Mouse (Mus musculus): ENCODE measurements around the gene Dnmt3b. TPM values are rescaled to one million over a fixed set of nuclear protein-coding genes. Genes with fewer than 3 reads are reported as not detected.
"Not testable (repeated sequence)": the region's sequence is repeated elsewhere in the genome, so short reads cannot be mapped to it uniquely, and the experiment has no call there.

Gene Dnmt3b
- polyA plus RNA-seq, 1 experiment = 1.3 TPM

DNA sequence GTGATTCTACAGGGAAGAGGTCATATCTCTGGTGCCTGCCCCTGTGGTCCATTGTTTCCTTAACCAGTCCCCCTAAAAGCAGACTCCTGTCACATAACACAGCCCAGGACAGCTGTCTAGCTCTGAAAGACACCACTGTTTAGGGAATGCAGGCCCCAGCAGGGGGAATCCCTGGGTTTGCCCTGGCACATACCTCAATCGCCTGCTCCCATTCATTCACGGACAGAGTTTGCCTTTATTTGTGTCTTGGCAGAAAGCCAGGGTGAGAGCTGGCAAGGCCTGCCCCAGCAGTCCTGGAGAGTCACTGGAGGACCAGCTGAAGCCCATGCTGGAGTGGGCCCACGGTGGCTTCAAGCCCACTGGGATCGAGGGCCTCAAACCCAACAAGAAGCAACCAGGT is 64.0 kb downstream of the Dnmt3b start:
- Histone ChIP-seq H3K27me3 (replicated peaks; ENCODE audit: control insufficient read depth, insufficient read depth, low read length) (no peaks in the 10 kb centered on the region), H3K4me3 (ENCODE audit: insufficient read depth, low read depth, low read length) (no peak overlapping the region), H3K36me3 (ENCODE audit: control insufficient read depth, insufficient read depth, low read length) (no peaks in the 10 kb centered on the region), H3K4me1 (ENCODE audit: control insufficient read depth, insufficient read depth, low read length) (no peaks in the 10 kb centered on the region), H3K27ac (ENCODE audit: insufficient read depth, low read depth, low read length) (no peak overlapping the region)
- TF ChIP-seq POLR2A (IDR thresholded peaks at IDR 0.05; ENCODE audit: low read depth, low read length) = no peak
- TF ChIP-seq CTCF (conservative IDR thresholded peaks at IDR 0.05; ENCODE audit: insufficient read depth, insufficient read length, low read depth, low read length) = no peak
- WGBS = 38% methylated on average over 4 of the region's 4 CpGs
- DNase-seq = peak; percentile 14

- not testable (repeated sequence) for H3K4me1 ChIP-seq (ENCODE audit: control insufficient read depth, insufficient read depth, low read length); H3K27ac ChIP-seq (ENCODE audit: insufficient read depth, low read depth, low read length); H3K27me3 ChIP-seq (replicated peaks; ENCODE audit: control insufficient read depth, insufficient read depth, low read length); H3K4me3 ChIP-seq (ENCODE audit: insufficient read depth, low read depth, low read length); H3K36me3 ChIP-seq (ENCODE audit: control insufficient read depth, insufficient read depth, low read length); DNase-seq
- 76% methylated on average over 3 of the region's 3 CpGs for WGBS
Observed at GRCm38 (mm10) chr2:153717861-153718260, 68.6 kb downstream of the Dnmt3b start.

- TF ChIP-seq CTCF (conservative IDR thresholded peaks at IDR 0.05; ENCODE audit: insufficient read depth, insufficient read length, low read depth, low read length) = no peak
- no peaks in the 10 kb centered on the region for H3K27me3 ChIP-seq (replicated peaks; ENCODE audit: control insufficient read depth, insufficient read depth, low read length)
- H3K36me3 ChIP-seq (ENCODE audit: control insufficient read depth, insufficient read depth, low read length) = no peaks in the 10 kb centered on the region
- no peaks in the 10 kb centered on the region for H3K4me1 ChIP-seq (ENCODE audit: control insufficient read depth, insufficient read depth, low read length)
- WGBS = 89% methylated on average over 1 of the region's 1 CpGs
- DNase-seq = no peak
- no peak overlapping the region for H3K27ac ChIP-seq (ENCODE audit: insufficient read depth, low read depth, low read length)
- H3K4me3 ChIP-seq (ENCODE audit: insufficient read depth, low read depth, low read length) = no peak overlapping the region
Observed at GRCm38 (mm10) chr2:153723098-153723497, 73.8 kb downstream of the Dnmt3b start.

DNA sequence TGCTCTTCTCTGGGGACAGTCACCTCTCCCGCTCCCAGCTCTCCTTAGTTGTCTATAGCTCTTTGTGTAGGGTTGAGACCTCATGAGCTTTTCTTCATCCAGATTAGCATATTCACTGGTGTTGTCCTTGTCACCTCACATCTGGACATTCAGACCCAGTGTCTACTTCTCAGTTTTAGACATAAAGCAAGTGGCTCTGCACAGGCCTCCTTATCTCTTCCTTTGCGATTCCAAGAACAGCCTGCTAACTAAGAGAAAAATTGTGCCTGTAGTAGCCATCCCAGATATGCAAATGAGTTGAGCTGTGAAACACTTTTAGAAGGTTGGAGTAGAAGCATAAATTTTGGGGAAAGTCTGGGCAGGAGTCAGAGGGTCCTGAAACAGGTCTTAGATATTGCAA is 75.2 kb downstream of the Dnmt3b start:
- no peak for DNase-seq
- no peaks in the 10 kb centered on the region for H3K4me1 ChIP-seq (ENCODE audit: control insufficient read depth, insufficient read depth, low read length)
- H3K27me3 ChIP-seq (replicated peaks; ENCODE audit: control insufficient read depth, insufficient read depth, low read length) = no peaks in the 10 kb centered on the region
- no peak overlapping the region for H3K27ac ChIP-seq (ENCODE audit: insufficient read depth, low read depth, low read length)
- TF ChIP-seq POLR2A (IDR thresholded peaks at IDR 0.05; ENCODE audit: low read depth, low read length) = no peak
- no peak for TF ChIP-seq CTCF (conservative IDR thresholded peaks at IDR 0.05; ENCODE audit: insufficient read depth, insufficient read length, low read depth, low read length)
- no peaks in the 10 kb centered on the region for H3K36me3 ChIP-seq (ENCODE audit: control insufficient read depth, insufficient read depth, low read length)
- WGBS = 95% methylated on average over 2 of the region's 2 CpGs
- no peak overlapping the region for H3K4me3 ChIP-seq (ENCODE audit: insufficient read depth, low read depth, low read length)

DNA sequence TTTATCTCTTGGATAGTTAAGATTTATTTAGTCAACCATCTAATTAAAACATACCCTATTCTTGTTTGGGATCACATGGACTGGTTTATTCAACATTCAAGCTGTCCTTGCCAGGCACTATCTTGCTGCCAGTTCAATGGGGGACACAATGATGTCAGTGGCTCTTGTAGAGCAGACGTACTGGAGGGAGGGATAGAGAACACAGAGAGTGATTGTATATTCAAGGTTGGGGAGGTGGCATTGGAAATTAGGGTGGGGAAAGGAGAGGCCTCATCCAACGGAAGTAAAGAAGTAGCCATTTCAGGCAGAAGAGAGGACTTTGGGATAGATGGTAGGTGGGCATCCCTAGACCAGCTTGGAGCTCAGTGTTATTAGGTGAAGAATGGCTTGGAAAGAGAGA is 75.6 kb downstream of the Dnmt3b start:
- Histone ChIP-seq H3K36me3 (ENCODE audit: control insufficient read depth, insufficient read depth, low read length) (no peaks in the 10 kb centered on the region), H3K4me3 (ENCODE audit: insufficient read depth, low read depth, low read length) (no peak overlapping the region), H3K4me1 (ENCODE audit: control insufficient read depth, insufficient read depth, low read length) (no peaks in the 10 kb centered on the region), H3K27ac (ENCODE audit: insufficient read depth, low read depth, low read length) (no peak overlapping the region), H3K27me3 (replicated peaks; ENCODE audit: control insufficient read depth, insufficient read depth, low read length) (no peaks in the 10 kb centered on the region)
- WGBS = 92% methylated on average over 2 of the region's 2 CpGs
- no peak for TF ChIP-seq CTCF (conservative IDR thresholded peaks at IDR 0.05; ENCODE audit: insufficient read depth, insufficient read length, low read depth, low read length)
- TF ChIP-seq POLR2A (IDR thresholded peaks at IDR 0.05; ENCODE audit: low read depth, low read length) = no peak
- no peak for DNase-seq

DNA sequence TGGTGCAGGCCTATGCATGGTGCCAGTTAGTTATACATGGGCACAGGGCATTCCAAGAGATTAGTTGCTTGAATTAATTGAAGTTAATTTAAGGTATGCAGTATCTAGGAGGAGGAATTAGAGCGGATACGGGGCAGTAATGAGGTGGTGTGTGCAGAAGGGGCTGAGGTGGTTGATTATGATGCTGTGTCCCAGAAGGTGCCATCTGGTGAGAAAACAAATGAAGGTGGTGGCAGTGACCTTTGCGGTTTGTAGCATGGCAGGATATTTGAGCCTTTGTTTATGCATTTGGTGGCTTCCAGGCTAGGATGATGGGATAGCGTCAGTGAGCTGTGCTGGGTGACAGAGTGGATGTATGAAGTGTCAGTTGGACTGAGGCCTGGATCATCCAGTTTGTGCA is 76.0 kb downstream of the Dnmt3b start:
- WGBS = 82% methylated on average over 4 of the region's 4 CpGs

DNA sequence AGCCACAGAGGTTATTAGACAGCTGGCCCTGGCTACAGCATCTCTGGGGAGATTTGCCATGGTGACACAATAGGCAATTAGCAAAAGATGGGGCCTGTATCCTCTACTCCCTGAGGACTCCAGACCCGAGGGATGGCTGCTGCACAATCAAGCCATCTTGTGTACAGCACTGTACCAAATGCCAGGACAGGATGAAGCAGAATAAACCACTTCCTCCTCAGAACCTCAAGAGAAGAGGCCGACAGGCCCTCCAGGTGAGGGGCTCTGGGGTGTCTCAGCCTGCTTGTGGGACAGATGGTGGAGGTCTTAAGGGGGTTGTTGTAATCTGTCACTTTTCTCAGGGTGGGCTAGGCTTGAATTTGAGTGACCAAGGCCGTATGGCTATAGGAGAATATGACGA is 84.8 kb downstream of the Dnmt3b start:
- Histone ChIP-seq H3K4me3 (ENCODE audit: insufficient read depth, low read depth, low read length) (no peak overlapping the region), H3K27ac (ENCODE audit: insufficient read depth, low read depth, low read length) (no peak overlapping the region), H3K4me1 (ENCODE audit: control insufficient read depth, insufficient read depth, low read length) (no peaks in the 10 kb centered on the region), H3K36me3 (ENCODE audit: control insufficient read depth, insufficient read depth, low read length) (no peaks in the 10 kb centered on the region), H3K27me3 (replicated peaks; ENCODE audit: control insufficient read depth, insufficient read depth, low read length) (no peaks in the 10 kb centered on the region)
- no peak for TF ChIP-seq CTCF (conservative IDR thresholded peaks at IDR 0.05; ENCODE audit: insufficient read depth, insufficient read length, low read depth, low read length)
- DNase-seq = no peak
- 83% methylated on average over 4 of the region's 4 CpGs for WGBS

More for the DNA sequence above, 76.0 kb downstream of the Dnmt3b start:
- no peaks in the 10 kb centered on the region for H3K27me3 ChIP-seq (replicated peaks; ENCODE audit: control insufficient read depth, insufficient read depth, low read length)
- H3K36me3 ChIP-seq (ENCODE audit: control insufficient read depth, insufficient read depth, low read length) = no peaks in the 10 kb centered on the region
- DNase-seq = no peak
- no peak overlapping the region for H3K4me3 ChIP-seq (ENCODE audit: insufficient read depth, low read depth, low read length)
- TF ChIP-seq POLR2A (IDR thresholded peaks at IDR 0.05; ENCODE audit: low read depth, low read length) (no peak), CTCF (conservative IDR thresholded peaks at IDR 0.05; ENCODE audit: insufficient read depth, insufficient read length, low read depth, low read length) (no peak)
- no peak overlapping the region for H3K27ac ChIP-seq (ENCODE audit: insufficient read depth, low read depth, low read length)
- no peaks in the 10 kb centered on the region for H3K4me1 ChIP-seq (ENCODE audit: control insufficient read depth, insufficient read depth, low read length)

Other genes starting within 250 kb of the Dnmt3b start
- not detected in 2 replicates for gene 4930404H24Rik, start 156.7 kb upstream of the Dnmt3b start, polyA plus RNA-seq (2012; rRNA removed)
- 11.9 and 14.5 TPM in 2 replicates for gene Nol4l, start 119.5 kb upstream of the Dnmt3b start, polyA plus RNA-seq (2012; rRNA removed)
- gene Commd7, start 16.7 kb upstream of the Dnmt3b start, polyA plus RNA-seq (2012; rRNA removed) = 14.5 and 22.3 TPM in 2 replicates
- 0.07 TPM in 1 of 2 replicates, not detected in the other for gene Dnmt3c, start 47.2 kb downstream of the Dnmt3b start, polyA plus RNA-seq (2012; rRNA removed)
- 8.2 and 11.2 TPM in 2 replicates for gene Mapre1, start 91.8 kb downstream of the Dnmt3b start, polyA plus RNA-seq (2012; rRNA removed)
- 0.14 and 0.20 TPM in 2 replicates for gene Efcab8, start 130.5 kb downstream of the Dnmt3b start, polyA plus RNA-seq (2012; rRNA removed)
- gene Sun5, start 221.6 kb downstream of the Dnmt3b start, polyA plus RNA-seq (2012; rRNA removed) = not detected in 2 replicates
- not detected in 2 replicates for gene Bpifb2, start 225.6 kb downstream of the Dnmt3b start, polyA plus RNA-seq (2012; rRNA removed)